Mouse (Mus musculus) midbrain, embryonic 16.5 days (tissue): ENCODE results near the gene Mphosph10. TPM values are rescaled to one million over a fixed set of nuclear protein-coding genes. Genes with fewer than 3 reads are reported as not detected.

Source experiments
- ATAC-seq: fragments of 200-750 bp; cut with Nextera tagmentation; 2 replicates; pipeline ENCODE4 v1.8.0; 2017; ENCODE audit warnings: moderate TSS enrichment
- H3K27ac ChIP-seq: fragments of 300-500 bp; sonication (generic); 2 replicates; pipeline ENCODE4 v1.5.1; 2014; ENCODE audit warnings: mild to moderate bottlenecking, low read length, mixed read lengths
- H3K27me3 ChIP-seq: fragments of 300-500 bp; sonication (generic); 2 replicates; pipeline ENCODE4 v1.6.1; 2014; ENCODE audit warnings: low read depth, low read length, mixed read lengths; ENCODE audit not compliant: control insufficient read depth, insufficient read depth
- H3K36me3 ChIP-seq: fragments of 300-500 bp; sonication (generic); 2 replicates; pipeline ENCODE4 v1.6.1; 2014; ENCODE audit warnings: mild to moderate bottlenecking, low read length, moderate library complexity, mixed read lengths; ENCODE audit not compliant: control insufficient read depth, insufficient read depth
- H3K4me1 ChIP-seq: fragments of 300-500 bp; sonication (generic); 2 replicates; pipeline ENCODE4 v1.6.1; 2014; ENCODE audit warnings: mild to moderate bottlenecking, low read length, mixed read lengths; ENCODE audit not compliant: control insufficient read depth, insufficient read depth
- H3K4me2 ChIP-seq: fragments of 300-500 bp; sonication (generic); 2 replicates; pipeline ENCODE4 v1.6.1; 2014; ENCODE audit warnings: mild to moderate bottlenecking, low read length, mixed read lengths
- H3K4me3 ChIP-seq: fragments of 300-500 bp; sonication (generic); 2 replicates; pipeline ENCODE4 v1.5.1; 2014; ENCODE audit warnings: low read depth, mild to moderate bottlenecking, low read length, moderate library complexity, mixed read lengths
- H3K9ac ChIP-seq: fragments of 300-500 bp; sonication (generic); 2 replicates; pipeline ENCODE4 v1.6.1; 2014; ENCODE audit warnings: low read depth, low read length, mixed read lengths
- H3K9me3 ChIP-seq: fragments of 300-500 bp; sonication (generic); replicated peaks from 2 replicates; pipeline ENCODE4 v1.6.1; 2014; ENCODE audit warnings: mild to moderate bottlenecking, low read length, mixed read lengths; ENCODE audit not compliant: control insufficient read depth, poor library complexity, severe bottlenecking
- WGBS: fragments of 180-500 bp; shearing (Covaris S2); extraction: QIAGEN DNeasy Blood & Tissue Kit; methylation state at CpG from one replicate; pipeline ENCODE4 v1.1.7; 2014; 5-methylcytosine and 5-hydroxymethylcytosine counted together
- polyA plus RNA-seq: library from polyadenylated mRNA; unstranded; fragments of >200 nt; fragmentation: Nextera tagmentation; extraction: Ambion mirVana; gene quantifications from 2 replicates; pipeline ENCODE4 v1.2.1, GENCODE M21; 2015

The Mphosph10 gene
- polyA plus RNA-seq, 1 experiment from 2014 or later = 22.6 TPM

- H3K4me1 ChIP-seq = peaks cover 7% of the 10 kb centered on the region
- no peaks in the 10 kb centered on the region for H3K9me3 ChIP-seq
- WGBS = 3% methylated on average over 27 of the region's 27 CpGs
- H3K27ac ChIP-seq = peak within 1 kb of the TSS; percentile 90
- ATAC-seq = peak; percentile 98
- peaks cover 22% of the 10 kb centered on the region for H3K36me3 ChIP-seq
- peak within 1 kb of the TSS; percentile 65 for H3K4me3 ChIP-seq
- peak within 1 kb of the TSS; percentile 66 for H3K9ac ChIP-seq
- no peaks in the 10 kb centered on the region for H3K27me3 ChIP-seq
- peak within 1 kb of the TSS; percentile 62 for H3K4me2 ChIP-seq
These were observed 18.1 kb downstream of the Mphosph10 start, which contains the start of gene Fan1 for GRCm38 (mm10) chr7:64373830-64374562. TSS of gene Fan1 (minus strand) at chr7:64374095.

GRCm38 (mm10) chr7:64373147-64373829, 18.8 kb downstream of the Mphosph10 start:
- 14% methylated on average over 18 of the region's 18 CpGs for WGBS
- H3K9ac ChIP-seq = peak overlapping the region; percentile 66

GRCm38 (mm10) chr7:64371940-64372878, 19.9 kb downstream of the Mphosph10 start:
- 87% methylated on average over 23 of the region's 23 CpGs for WGBS
- Histone ChIP-seq H3K36me3 (peaks cover 8% of the 10 kb centered on the region), H3K9ac (no peak overlapping the region), H3K27ac (no peak overlapping the region), H3K4me1 (peaks cover 7% of the 10 kb centered on the region), H3K4me3 (no peak overlapping the region), H3K27me3 (no peaks in the 10 kb centered on the region), H3K4me2 (no peak overlapping the region), H3K9me3 (no peaks in the 10 kb centered on the region)
- no peak for ATAC-seq

More at GRCm38 (mm10) chr7:64373147-64373829, 18.8 kb downstream of the Mphosph10 start:
- Histone ChIP-seq H3K4me3 (peak overlapping the region; percentile 65), H3K4me1 (peaks cover 7% of the 10 kb centered on the region), H3K4me2 (peak overlapping the region; percentile 62), H3K9me3 (no peaks in the 10 kb centered on the region), H3K27me3 (no peaks in the 10 kb centered on the region), H3K36me3 (peaks cover 15% of the 10 kb centered on the region), H3K27ac (peak overlapping the region; percentile 90)
- ATAC-seq = peak; percentile 50

- ATAC-seq = no peak
- Histone ChIP-seq H3K9ac (no peak overlapping the region), H3K4me3 (no peak overlapping the region), H3K27me3 (no peaks in the 10 kb centered on the region), H3K27ac (no peak overlapping the region), H3K4me1 (peaks cover 7% of the 10 kb centered on the region), H3K36me3 (peaks cover 3% of the 10 kb centered on the region; the same call in 1 of the 2 replicates), H3K9me3 (no peaks in the 10 kb centered on the region), H3K4me2 (no peak overlapping the region)
- WGBS = 93% methylated on average over 6 of the region's 6 CpGs
These were observed 22.2 kb downstream of the Mphosph10 start for GRCm38 (mm10) chr7:64369841-64370240.

- no peaks in the 10 kb centered on the region for H3K4me1 ChIP-seq
- 95% methylated on average over 5 of the region's 5 CpGs for WGBS
- no peak overlapping the region for H3K9ac ChIP-seq
- H3K4me2 ChIP-seq = no peak overlapping the region
- no peak overlapping the region for H3K27ac ChIP-seq
- H3K27me3 ChIP-seq = no peaks in the 10 kb centered on the region
- ATAC-seq = no peak
- peaks cover 23% of the 10 kb centered on the region for H3K36me3 ChIP-seq
- H3K9me3 ChIP-seq = no peaks in the 10 kb centered on the region
- H3K4me3 ChIP-seq = no peak overlapping the region
These were observed 26.2 kb downstream of the Mphosph10 start for GRCm38 (mm10) chr7:64365863-64366262.

- no peak for ATAC-seq
- H3K27me3 ChIP-seq = no peaks in the 10 kb centered on the region
- no peaks in the 10 kb centered on the region for H3K4me1 ChIP-seq
- H3K4me2 ChIP-seq = no peak overlapping the region
- no peak overlapping the region for H3K4me3 ChIP-seq
- no peak overlapping the region for H3K9ac ChIP-seq
- no peaks in the 10 kb centered on the region for H3K9me3 ChIP-seq
- WGBS = 60% methylated on average over 3 of the region's 3 CpGs
- H3K27ac ChIP-seq = peak overlapping the region; percentile 17; the same call in 1 of the 2 replicates
- H3K36me3 ChIP-seq = peaks cover 32% of the 10 kb centered on the region
These were observed 31.5 kb downstream of the Mphosph10 start for GRCm38 (mm10) chr7:64360586-64360945.

GRCm38 (mm10) chr7:64359943-64360585, 32.0 kb downstream of the Mphosph10 start:
- no peak overlapping the region for H3K9ac ChIP-seq
- 91% methylated on average over 20 of the region's 20 CpGs for WGBS
- H3K4me3 ChIP-seq = no peak overlapping the region
- no peak overlapping the region for H3K27ac ChIP-seq
- no peaks in the 10 kb centered on the region for H3K9me3 ChIP-seq
- H3K27me3 ChIP-seq = no peaks in the 10 kb centered on the region
- no peak overlapping the region for H3K4me2 ChIP-seq
- peaks cover 30% of the 10 kb centered on the region for H3K36me3 ChIP-seq
- H3K4me1 ChIP-seq = no peaks in the 10 kb centered on the region
- ATAC-seq = no peak

- Histone ChIP-seq H3K9ac (no peak overlapping the region), H3K4me3 (no peak overlapping the region), H3K4me2 (no peak overlapping the region), H3K27ac (no peak overlapping the region), H3K36me3 (peaks cover 21% of the 10 kb centered on the region), H3K27me3 (no peaks in the 10 kb centered on the region), H3K9me3 (no peaks in the 10 kb centered on the region), H3K4me1 (no peaks in the 10 kb centered on the region)
- ATAC-seq = no peak
- WGBS = 83% methylated on average over 6 of the region's 6 CpGs
These were observed 33.4 kb downstream of the Mphosph10 start for GRCm38 (mm10) chr7:64358666-64359065.
